Mouse (Mus musculus): Measurements from ENCODE around the gene Ccdc12.

Ccdc12 gene

DNA sequence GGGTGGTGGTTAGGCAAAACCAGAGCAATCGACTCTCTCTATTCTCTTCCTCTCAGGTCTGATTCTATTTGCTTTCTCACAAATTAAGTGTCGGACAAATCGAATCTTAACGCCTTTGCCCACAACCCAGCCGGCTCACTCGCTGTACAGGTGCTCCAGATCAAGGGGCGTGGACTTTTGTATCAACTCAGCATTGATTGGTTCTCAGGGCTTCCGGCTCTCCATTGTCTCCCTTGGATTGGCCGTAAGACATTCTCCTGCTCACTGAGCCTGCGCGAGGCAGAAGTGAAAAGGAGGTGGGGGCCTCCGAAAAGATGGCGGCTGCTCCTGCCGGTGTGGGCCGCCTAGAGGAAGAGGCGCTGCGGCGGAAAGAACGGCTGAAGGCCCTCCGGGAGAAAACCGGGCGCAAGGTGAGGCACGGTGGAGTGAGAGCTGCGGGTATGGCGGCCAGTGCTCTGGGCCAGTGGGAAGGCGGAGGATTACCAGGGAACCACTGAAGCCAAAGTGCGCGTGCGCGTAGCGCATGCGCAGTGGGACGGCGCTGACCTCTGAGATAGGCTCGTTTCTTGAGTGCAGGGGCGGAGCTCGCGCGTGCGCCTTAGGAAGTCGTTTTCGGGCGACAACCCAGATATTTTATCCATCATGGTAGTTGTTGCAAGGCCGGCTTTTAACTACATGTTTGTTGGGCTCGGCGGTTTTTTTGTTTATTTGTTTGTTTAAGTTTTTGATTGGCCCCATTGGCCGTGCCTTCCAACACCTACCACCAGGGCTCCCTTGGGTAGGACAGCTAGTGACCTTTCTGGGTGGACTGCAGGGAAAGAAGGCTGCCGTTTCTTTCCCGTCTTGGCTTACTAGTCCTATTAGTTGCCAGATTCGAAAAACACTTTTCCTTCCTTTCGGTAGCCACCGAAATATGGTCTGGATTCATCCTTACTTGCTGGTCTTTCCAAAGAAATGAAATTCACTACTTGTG, at the start of gene Ccdc12:
TSS of gene Ccdc12 (plus strand) at position 255 of the 973 bp plus-strand sequence.
- DNase-seq (ENCODE audit: low read depth, low spot score): peak; percentile 98

DNA sequence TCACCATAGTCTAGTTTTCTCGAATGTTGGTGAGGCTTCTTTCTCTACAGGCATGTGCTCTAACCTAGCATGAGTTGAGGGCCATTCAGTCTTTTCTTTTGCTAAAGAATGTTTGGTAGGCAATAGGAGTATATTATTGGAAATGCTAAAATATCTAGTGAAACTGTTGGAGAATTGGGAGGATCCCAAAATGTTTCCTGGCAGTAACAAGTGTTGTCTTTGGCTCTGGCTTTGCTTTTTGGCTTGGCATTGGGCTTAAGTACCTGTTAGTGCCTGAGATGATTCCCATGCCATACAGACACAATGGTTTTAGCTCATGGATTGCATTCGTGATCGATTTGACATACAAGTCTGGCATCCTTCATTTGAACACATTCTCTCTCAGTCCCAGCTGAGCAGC, 44.8 kb upstream of the Ccdc12 start:
- DNase-seq (ENCODE audit: low read depth, low spot score): no peak

DNA sequence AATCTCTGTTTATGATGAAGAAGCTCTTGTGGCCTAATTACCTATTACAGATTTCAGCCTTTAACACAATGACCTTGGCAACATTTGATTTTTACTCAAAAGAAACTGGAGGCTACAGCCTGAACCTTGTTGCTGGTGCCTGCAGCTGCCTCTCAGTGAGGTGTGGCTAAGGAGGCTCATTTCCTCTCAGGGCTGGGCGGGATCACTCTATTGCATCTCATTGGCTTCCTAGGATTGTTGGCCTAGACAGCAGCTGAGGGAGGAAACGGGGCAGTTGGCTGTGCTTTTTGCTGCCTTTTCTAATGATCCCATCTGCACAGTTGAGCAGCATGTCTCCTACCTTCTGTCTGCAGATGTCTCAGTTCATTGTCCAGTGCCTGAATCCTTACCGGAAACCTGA, 39.2 kb upstream of the Ccdc12 start:
- peak; percentile 78 for DNase-seq (ENCODE audit: low read depth, low spot score)

DNA sequence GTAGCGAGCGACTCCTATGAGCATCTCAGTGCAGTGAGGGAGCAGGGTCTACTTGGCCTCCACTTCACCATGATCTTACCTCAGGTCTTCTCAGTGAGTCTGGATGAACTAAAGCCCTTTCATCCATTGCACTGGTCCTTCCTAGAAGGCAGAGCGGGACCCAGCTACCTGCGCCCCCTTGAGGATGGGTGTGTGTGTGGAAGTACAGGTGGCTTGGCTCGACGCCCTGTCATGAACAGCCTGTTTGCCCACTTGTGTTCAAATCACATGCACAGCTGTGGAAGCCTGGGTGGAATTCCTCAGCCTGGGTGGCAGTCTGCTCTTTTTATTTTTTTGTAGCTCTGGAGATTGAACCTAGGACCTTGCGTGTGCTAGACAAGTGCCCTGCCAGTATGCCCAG, 36.1 kb upstream of the Ccdc12 start:
- peak; percentile 76 for DNase-seq (ENCODE audit: low read depth, low spot score)

DNA sequence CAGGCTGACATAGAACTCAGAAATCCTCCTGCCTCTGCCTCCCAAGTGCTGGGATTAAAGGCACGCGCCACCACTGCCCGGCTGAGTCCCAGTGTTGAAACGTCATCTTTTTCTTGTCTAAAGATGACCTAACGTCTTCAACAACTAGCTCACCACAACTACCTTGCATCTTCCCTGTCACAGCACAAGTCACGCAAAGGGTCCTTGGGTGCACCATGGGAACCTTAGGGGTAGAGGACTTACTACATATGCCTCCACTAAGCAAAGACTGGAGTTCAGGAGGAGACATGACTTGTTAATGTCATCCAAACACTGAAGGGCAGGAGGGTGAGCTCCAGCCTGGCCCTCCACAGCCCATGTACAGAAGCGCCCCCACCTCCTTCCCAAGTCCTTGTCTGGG, 35.6 kb upstream of the Ccdc12 start:
- DNase-seq (ENCODE audit: low read depth, low spot score): no peak

DNA sequence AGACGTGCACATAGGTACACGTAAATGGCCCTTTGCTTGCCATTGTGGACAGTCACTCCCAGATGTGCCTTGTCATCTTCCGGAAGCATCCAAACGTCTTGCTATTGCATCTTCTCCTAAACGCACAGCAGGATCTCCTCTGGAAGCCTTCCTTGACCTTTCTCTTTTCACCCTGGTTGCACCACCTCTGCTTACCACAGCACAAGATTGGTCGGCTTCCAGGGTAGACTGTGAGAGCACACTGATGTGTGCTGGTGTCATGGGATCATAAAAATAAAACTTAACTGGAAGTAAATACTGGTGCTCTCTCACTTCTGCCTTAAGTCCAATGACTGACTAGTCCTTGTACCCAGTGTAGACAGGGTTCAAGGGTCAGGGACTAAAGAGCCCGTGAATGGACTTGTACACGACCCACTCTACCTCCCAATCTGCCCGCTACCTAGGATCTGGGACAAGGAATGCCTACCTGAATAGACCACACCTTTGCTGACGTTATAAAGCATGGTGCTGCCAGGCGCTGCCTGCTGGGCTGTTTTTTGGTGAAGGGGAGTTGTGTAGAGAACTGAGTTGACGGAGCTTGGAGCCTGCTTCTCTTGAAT, 33.6 kb upstream of the Ccdc12 start:
- no peak for DNase-seq (ENCODE audit: low read depth, low spot score)

DNA sequence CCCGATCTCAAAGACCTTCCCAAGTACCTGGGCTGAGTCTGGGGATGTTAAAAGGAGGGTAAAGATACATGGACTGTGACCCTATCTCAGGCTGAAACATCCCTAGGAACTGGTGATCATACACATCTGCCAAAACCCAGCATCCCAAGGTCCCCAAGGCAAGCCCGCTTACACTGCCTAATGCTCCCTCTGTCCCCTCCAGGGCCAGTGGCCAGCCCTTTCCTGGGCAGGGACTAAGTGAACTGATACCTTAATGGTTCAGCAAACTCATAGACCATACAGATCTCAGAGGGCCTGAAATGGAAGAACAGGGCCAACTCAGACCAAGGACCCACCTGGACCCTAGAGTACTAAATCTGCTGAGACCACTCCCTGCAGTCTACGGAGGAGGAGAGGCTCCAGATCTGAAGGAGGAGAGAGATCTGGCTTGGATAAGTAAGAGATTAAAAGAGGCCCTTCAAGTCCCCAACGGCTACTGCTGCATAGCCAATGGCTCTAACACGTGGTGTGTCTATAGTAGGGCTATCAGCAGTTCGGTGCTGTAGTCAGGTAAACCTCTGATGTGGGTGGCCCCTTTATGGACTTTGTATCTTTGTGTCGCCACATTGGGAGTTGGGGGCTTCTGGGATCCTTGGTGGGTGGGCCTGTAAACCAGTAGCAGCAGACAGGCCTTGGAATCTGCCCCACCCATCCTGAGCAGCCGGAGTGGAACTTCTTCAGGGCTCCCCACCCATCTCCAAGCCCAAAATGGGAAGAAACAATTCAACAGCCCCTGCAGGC, 32.7 kb upstream of the Ccdc12 start:
- DNase-seq (ENCODE audit: low read depth, low spot score): no peak

DNA sequence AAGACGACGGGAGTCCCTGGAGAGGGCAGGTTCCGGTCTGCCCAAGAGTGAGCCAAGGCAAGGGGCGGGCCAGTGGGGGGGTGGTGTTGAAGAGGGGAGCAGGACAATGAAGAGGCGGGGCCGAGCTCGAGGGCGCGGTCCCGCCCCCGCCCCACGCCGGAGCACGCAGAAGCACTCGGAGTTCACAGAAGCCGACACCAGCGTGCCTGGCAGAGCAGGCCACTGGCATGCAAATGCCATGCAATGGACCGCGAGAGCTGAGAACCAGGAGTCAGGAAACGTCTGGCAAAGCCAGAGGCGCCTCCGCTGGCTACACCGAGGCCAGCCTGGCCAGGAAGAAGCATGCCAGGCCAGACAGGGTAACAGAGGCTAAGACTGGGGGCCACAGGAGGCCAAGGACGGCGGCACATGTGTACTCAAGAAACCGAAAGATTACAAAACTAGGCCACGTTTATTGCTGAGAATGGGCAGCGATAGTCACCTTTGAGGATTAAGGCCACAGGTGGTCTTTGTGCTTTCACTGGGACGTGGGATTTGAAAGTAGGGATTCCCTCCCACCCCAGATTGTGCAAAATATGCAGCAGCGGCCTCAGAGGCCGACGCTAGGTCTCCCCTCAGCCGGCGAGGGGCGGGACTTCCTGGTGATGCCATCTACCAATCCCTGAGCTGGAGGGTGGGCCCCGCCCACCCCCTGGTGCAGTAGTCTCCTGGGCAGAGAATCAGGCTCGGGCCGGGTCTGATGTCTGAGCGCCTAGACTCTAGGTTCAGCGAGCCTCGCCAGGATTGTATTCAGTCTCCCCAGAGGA, 31.7 kb upstream of the Ccdc12 start, which contains the start of gene Nradd:
TSS of gene Nradd (minus strand) at position 92 of the 806 bp plus-strand sequence.
- peak; percentile 97 for DNase-seq (ENCODE audit: low read depth, low spot score)

DNA sequence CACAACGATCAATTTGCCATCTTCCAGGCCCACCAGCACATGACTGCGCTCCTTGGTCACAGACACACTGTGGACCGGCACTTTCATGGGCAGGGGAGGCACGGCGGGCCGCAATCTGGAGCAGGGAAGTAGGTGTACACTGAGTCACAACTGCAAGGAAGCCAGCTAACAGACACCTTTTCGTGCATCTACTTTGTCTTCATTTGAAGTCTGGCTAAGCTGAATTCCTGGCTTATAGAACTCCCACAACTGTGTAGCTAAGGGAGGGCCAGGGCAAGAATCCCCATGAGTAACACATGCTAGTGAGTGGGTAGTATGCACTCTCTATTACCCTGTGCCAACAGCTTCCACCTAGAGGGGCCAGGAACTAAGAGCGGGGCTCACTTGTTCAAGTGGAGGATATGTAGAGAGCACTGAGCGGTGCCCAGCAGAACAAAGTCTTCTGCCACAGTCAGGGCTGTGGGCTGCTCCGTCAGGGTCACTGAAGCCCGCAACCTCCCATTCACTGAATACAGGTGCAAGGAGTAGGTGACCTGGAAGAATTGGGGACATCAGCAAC, 30.9 kb upstream of the Ccdc12 start:
- no peak for DNase-seq (ENCODE audit: low read depth, low spot score)

DNA sequence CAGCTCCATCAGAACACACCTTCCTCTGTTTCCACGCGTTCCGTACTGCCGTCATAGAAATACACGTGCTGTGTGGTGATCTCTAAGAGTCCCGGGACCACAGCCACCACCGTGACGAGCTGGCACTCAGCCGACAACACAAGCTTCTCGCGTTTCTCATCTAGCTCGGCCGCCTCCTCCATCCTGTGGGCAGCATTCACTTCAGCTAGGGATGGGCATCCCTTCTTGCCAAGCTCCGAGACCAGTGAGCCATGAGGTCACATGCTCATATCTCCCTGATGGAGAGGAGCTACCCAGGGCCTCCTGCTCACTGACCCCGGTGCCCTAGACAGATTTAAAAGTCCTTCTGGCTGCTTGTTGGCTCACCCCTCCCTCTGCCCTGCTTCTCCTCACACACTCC, 26.1 kb upstream of the Ccdc12 start:
- DNase-seq (ENCODE audit: low read depth, low spot score): no peak

DNA sequence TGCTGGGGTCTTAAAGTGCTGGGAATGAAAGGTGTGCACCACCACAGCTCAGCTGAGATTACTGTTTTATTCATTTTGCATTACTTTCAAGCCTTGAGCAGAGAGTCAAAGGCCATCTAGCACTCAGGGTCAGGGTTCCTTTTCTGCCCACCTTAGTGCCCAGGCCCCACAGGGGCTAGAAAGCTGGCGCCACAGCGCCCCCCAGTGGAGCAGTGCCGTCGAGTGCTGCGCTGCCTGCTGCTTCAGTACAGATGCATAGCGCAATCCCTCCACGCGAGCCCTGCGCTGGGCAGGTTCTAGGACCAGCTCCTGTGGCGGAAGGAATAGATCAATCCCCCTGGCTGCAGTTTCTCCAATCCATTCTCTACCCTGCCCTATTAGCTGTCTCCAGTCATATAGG, 25.1 kb upstream of the Ccdc12 start:
- peak; percentile 89 for DNase-seq (ENCODE audit: low read depth, low spot score)

DNA sequence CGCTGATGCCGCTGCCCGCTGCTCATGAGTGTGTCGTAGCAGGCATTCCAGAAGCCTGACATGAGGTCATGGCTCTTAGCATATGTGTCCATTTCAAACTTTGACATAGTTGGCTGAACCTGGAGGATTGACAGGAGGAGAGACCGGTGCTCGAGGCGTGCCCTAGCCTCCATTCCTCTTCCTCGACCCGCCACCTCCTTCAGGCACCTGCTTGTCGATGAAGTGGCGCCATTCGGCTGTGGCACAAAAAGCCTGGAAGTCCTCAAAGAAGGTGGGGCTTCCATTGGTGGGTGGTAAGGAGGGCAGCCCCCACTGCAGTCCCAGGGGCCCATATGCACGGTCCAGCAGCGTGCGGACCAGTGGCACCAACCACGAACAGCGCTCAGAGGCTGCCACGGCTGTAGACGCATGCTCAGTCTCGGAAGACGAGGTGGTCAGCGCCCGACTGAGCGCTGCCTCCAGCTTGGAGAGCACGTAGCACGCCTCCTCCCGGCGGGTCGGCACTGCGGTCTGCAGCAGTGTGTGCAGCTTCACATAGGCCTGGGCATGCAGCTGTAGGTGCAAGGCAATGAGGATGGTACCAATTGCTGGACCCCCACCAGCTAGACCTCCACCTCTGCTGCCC, 24.5 kb upstream of the Ccdc12 start:
- DNase-seq (ENCODE audit: low read depth, low spot score): peak; percentile 78

DNA sequence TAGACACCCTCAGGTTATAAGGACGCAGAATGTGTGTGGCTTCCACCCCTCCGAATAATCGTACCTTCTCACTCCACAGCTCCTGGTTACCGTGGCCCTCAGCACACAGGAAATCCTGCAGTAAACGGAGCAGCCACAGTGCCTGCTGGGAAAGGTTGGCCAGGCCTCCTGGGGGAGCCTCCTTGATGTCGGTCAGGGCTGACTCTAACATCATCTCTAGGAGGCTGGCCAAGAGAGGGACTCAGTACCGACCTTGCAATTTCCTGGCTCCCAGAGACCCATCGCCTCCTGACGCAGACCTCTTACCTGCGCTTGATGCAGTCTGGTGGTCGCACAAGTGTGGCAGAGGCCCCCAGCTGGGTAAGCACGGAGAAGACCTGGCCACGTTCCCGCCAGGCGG, 23.6 kb upstream of the Ccdc12 start:
- no peak for DNase-seq (ENCODE audit: low read depth, low spot score)

DNA sequence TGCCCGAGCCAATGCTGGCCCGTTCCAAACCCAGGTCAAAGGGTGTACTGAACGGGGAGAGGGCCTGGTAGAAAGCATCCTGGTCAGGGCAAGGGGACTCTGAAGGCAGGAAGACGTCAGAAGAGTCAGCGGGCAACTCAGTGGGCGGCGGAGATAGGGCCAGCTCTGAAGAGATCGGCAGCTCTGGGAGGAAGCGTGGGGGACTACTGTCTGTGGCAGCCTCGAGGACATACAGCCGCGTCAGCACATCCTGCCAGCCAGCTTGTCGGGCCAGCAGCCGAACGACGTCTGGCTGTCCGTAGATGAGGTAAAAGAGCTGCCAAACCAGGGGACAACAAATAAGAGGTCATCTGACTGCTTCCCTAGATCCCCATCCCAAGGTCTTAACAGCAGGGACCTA, 22.4 kb upstream of the Ccdc12 start:
- DNase-seq (ENCODE audit: low read depth, low spot score): no peak

DNA sequence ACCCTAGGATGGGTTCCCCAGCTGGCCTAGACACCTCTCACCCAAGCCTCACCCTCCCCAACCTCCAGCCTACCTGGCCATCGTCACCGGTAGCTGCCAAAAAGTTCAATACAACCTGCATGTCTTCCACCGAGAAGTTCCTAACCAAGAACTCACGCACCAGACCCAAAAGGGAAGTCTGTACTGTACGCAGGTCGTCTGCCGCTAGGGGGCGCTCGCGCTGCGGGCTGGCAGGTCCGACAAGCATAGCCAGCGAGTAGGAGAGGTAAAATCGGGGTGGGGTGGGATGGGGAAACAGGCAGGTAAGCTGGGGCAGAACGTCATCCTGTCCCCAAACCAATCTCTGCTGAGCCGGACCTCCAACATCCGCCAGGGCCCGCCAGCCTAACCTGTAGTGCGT, 21.1 kb upstream of the Ccdc12 start:
- peak; percentile 91 for DNase-seq (ENCODE audit: low read depth, low spot score)

DNA sequence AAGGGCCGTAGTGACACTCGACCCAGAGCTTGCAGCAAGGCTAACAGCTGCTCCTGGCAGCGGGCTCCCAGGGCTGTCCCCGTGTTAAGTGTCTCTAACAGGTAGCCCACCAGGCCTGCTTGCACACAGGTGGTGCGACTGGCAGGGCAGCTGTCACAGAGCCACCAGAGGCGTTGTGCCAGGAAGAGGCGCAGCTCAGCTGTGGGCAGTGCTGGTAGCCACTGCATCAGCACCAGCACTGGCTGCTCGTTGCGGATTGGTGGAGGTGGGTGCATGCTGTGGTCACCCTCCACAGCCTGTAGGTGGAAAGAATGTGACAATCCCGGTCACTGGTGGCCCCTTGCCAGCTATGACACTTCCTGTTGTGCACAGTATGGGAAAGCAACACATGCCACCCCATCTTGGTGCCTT, 17.7 kb upstream of the Ccdc12 start:
- DNase-seq (ENCODE audit: low read depth, low spot score): no peak

DNA sequence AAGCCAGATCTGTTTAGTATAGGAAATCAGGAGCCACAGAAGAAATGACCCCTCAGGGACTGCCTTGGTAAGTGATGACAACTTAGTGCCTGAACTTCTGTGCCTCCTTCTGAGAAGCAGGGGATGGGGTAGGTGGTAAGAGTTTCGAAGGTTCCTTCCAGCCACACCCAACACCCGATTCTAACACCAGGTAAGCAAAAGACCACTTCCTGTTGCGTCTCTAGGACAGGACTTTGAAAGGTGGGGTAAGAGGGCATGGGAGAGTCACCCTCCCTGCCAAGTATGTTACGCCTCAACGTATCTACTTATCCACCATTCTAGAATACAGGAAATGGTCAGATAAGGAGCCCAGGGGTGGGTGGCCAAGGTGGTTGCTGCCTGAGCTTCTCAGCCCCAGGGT, 15.3 kb upstream of the Ccdc12 start:
- DNase-seq (ENCODE audit: low read depth, low spot score): no peak

DNA sequence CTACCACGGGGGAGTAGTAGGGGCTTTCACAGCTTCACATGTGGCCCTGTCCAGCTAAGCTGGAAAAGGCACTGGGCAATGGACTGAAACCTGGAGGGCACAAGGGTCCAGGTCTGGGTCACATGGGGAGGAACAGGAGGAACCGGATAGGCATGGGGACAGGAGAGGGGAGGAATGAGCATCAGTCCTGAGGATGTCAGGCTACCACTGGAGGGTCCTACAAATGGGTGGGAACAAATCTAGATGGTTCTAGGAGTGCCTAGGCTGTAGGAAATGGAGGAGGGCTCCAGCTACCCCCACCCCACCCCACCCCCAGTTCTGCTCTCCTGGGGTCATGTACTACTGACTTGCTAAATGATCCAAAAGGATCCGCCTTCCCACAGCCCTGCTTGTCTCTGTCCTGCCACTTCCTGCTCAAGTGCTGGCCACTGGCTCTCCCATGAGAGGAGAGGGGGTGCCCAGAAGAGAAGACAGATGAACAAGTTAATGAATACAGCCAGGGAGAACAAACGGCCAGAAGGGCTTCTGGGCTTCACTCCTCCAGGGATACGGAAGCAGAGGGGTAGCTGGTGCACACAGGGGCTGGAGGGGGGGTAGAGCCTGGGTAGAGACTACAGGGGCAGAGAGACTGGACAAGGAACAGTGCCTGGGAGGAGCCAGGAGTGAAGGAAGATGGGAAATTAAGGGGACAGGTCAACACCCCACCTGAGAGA, 13.3 kb upstream of the Ccdc12 start:
- DNase-seq (ENCODE audit: low read depth, low spot score): no peak

DNA sequence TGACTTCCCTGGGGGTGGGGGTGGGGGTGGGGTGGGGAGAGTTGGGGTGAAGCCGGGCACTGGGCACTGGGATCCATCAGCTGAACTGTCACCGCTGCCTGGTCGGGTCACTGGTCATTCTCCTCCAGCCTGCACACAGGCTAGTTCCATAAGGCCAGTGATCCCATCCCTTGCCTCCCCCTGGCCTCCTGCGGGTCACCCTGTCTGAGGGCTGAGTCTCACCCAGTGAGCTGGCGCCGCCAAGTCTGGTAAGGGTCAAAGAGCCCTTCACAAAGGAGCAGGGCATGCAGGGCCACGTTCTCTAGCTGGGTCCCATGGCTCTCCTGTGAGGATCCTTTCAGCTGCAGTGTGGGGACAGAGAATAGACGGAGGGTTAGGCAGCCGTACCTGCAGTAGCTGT, 12.5 kb upstream of the Ccdc12 start:
- no peak for DNase-seq (ENCODE audit: low read depth, low spot score)

DNA sequence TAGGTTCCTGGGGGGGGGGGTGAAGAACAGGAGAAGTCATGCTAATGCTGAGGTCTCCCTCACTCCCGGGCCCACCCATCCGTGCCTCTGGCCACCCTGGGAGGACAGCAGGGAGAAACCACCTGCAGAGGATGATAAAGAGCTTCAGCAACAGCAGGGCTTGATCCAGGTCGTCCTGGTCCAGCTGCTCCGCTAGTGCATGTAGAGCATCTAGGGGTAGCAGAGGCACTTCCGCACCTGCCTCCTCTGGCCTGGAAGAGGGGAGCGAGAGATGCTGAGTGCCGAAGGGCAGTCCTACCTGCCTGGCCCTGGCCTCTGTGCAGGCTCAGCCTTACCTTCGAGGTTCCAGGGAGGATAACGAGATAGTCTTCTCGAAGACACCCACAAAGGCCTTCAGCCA, 12.0 kb upstream of the Ccdc12 start:
- no peak for DNase-seq (ENCODE audit: low read depth, low spot score)
